Mouse (Mus musculus): Measurements from ENCODE around the gene Fbln2. TPM values are rescaled to one million over a fixed set of nuclear protein-coding genes. Genes with fewer than 3 reads are reported as not detected.
A peak's percentile ranks its signal among the peaks of the same experiment; 100 is the strongest.

Gene Fbln2
- polyA plus RNA-seq, 2 experiments from 2014 or later, result 0.48 TPM; not detected in 1

DNA sequence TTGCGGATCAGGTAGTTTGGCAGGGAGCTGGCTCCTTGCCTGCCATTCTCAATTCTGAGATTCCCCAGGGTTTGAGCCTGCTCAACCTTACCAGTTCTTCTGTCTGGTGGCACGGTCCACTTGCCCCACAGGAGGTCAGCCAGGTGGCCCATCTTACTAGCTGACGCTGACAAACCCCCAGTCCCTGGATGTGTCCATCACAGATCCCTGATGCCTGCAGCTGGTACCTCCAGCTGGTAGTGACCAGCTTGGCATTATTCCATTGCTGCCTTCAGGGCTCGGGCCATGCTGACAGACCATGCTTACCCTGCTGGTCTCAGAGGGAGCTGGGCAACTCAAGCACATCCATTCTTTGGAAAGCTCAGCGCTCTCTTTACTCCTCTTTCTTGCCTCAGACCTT, 18.7 kb downstream of the Fbln2 start:
- no peak for ATAC-seq

DNA sequence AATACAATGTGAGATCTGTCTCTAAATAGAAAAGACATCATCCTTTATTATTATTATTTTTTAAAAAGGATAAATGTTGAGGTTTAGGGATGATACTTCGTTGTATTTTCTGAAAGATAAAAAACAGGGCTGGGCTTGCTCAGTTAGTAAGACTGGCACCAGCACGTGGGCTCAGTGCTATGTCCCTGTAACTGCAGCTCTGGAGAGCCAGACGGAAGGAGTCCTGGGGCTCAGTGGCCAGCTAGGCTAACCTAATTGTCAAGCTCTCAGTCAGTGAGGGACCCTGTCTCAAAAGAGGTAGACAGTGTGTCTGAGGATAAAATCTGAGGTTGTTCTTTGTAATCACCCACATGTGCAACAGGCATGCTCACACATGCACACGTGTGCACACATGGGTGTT, 19.3 kb downstream of the Fbln2 start:
- ATAC-seq, result no peak

DNA sequence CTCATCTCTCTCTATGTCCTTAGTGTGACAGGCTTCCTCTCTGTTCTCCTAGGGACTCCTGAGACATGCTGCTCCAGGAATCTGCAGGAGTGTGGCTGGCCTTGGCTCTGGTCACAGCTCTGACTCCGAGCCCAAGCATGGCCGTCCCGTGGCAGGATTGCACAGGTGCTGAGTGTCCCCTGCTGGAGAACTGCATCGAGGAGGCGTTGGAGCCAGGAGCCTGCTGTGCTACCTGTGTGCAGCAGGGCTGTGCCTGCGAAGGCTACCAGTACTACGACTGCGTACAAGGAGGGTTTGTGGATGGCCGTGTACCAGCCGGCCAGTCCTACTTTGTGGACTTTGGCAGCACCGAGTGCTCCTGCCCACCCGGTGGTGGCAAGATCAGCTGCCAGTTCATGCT, 20.8 kb downstream of the Fbln2 start:
- no peak for ATAC-seq

DNA sequence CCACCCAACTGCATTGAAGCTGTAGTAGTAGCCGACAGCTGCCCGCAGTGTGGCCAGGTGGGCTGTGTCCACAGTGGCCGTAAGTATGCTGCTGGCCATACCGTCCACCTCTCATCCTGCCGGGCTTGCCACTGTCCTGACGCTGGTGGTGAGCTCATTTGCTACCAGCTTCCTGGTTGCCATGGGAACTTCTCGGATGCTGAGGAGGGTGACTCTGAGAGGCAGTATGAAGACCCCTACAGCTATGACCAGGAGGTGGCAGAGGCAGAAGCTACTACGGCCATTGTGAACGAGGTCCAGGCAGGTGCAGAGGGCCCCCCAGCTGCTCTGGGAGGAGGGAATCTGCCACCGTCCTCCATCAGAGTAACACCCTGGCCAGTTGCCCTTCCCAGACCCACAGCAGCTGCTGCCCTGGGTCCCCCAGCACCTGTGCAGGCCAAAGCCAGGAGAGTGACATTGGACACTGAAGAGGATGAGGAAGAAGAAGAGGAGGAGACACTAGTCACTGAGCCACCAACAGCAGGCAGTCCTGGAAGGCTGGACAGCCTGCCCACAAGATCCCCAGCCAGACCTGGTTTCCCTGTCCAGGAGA, 21.3 kb downstream of the Fbln2 start:
- no peak for ATAC-seq

DNA sequence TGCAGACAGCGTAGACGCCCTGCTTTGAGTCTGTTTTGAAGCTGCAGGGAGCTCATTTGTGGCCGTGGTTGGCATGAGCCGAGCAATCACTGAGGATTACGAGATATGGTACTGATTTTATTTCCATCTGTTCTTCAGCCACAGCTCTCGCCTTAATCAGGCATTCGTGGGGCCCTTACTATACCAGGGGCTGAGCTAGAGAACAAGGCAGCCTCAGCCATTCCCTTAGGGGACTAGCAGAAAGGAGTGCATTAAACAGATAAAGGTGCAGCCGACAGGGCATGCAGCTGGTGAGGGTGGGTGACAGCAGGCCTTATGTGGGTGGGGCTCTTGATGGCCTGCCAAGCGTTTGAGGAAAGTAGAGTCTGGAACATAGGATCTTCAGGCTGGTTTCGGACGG, 23.8 kb downstream of the Fbln2 start:
- ATAC-seq, result no peak

DNA sequence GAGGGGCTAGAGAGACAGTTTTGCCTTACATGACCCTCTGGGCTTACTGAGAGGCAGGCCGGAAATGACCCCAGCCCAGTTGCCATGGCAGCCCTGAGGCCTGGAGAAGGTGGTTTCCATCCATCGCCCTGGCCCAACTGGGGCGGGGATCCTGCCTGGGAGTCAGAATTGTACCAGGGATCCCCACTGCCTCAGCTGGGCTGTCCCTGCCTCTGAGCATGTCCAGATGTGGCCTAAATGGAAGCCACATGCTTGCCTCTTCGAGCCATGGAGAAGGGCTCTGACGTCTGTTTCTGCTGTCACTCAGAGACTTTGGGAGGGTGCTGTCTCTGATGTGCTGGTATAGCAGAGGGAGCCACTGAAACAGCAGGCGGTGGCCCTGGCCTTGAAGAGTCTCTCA, 24.2 kb downstream of the Fbln2 start:
- no peak for ATAC-seq

DNA sequence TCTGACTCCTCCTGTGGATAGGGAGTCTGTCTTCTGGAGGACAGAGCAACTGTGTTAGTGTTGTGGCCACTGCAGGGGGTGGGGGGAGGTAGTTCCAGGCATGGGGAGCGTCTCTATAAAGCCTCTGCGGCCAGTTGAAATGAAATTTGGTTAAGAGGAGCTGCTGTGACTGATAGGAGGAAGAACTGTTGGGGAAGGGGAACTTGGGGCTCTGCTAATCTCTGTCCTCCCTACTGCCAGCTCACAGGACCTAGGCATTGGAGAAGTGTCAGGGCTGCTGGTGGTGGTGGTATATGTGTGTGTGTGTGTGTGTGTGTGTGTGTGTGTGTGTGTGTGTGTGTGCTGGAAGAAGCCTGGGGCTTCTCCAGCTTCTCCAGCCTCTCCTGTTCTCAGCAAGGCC, 25.0 kb downstream of the Fbln2 start:
- no peak for ATAC-seq

DNA sequence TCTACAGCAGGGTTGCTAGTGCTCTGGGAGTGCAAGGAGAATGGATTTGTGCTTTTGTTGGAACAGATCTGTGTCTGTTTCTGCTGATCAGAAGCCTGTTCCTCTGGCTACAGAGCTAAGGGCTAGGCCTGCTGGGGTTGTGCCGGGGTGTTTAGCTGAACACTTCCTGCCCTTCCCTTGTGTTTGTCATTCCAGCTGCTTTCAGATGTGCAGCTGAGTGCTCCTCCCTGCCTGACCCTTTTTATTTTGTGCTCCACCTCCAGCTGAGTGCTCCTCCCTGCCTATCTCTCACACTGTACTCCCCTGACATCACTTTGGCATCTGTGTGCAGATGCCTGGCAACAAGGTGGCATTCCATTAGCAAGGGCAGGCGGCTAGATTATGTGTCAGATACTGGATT, 28.3 kb downstream of the Fbln2 start:
- no peak for ATAC-seq

DNA sequence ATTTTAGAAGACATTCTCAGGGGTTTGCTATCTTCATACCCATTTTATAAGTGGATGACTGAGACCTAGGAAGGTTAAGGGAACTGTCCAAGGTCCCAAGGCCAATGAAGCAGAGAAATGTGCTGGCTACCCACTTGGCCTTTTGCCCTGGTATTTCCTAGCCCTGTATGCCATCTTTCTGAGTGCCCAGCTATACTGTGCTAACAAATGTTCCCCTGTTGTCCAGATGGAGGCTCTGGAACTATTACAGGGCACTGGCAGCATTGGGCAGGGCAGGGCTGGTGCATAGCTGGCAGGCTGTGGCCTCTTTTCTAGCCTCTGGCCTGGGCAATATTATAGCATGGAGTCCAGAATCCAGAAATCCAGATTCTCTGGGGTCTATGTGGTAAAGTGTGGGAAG, 28.7 kb downstream of the Fbln2 start:
- ATAC-seq, result no peak

DNA sequence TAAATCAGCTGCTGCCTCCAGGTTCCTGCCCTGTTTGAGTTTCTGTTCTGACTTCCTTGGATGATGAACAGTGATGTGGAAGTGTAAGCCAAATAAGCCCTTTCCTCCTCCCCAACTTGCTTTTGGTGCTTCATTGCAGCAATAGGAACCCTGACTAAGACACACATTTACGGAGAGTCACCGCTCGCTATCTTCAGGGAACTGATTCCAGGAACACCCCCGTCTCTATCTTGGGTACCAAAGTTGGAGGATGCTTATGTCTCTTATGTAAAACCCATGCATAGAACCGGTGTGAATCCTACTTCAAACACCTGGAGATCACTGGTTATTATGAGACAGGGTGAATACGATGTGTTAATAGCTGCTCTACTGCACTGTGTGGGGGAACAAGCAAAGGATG, 31.1 kb downstream of the Fbln2 start:
- ATAC-seq, result no peak

DNA sequence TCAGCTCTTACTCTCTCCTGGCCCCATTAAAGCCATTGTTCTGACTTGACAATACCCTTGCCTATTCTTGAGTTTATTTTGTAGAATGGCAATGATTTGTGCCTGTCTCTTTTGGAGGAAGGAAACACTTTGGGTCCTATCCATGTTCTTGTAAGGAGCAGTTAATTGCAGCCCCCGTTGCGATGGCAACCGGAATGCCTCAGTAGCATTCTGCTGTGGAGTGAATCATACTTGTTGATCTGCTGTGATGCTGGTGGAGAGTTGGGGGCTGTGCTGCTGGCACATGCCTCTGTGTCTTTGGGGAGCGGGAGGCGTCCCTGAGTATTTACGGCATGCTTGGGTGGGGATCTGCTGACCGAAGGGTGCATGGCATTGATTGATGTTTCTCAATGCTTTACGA, 32.1 kb downstream of the Fbln2 start:
- ATAC-seq, result no peak

DNA sequence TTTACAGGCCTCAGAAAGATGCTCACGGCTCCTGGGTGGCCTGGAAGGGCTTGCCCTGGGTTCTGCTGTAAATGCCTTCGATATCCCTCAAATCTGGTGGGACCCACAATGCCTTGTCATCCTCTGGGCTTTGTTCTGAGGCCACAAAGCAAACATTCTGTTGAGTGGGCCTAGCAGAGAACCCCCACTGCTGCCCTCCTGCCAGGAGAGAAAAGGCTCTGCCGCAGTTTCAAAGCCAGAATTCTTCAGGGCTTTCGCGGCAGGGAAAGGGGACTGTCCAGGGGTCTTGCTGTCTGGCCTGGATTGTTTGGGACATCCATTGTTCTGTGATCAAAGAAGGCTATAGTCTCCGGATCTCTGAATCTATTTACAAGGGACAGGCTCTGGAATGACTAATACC, 33.1 kb downstream of the Fbln2 start:
- ATAC-seq, result no peak

DNA sequence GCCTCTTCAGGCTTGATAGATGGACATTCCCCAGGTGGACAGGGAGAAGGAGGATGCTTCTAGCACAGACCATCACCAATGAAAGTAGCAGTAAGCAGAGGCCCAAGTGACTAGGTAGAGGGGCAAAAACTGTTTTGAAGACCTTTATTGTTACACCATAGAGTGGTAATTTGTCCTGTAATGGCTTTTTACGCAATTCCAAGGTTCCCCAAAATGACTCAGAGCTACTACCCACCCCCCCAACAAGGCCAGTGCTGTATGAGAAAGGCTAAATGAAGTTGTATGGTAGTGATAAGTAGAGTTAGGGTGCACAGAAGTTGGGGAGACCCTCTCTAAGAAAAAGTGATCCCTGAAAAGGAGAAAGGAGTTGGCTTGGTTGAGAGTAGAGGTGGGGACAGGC, 35.1 kb downstream of the Fbln2 start:
- no peak for ATAC-seq

DNA sequence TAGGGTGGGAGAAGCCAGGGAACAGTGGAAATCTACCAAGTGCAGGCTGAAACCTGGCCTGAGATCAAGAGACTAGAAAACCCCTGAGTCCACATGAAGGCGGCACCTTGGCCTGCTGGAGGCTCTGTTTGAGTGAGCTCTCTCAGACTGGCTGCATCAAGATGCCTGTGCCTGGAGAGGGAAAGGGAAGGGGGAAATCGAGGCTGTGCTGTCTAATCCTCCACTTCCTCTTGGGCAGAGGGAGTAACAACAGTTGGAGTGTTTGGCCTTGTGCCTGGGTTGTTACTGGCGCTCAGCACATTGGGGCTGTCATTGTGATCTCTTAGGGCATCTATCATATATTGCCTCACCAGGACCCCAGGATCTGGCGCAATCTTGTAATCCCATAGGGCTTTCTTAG, 36.4 kb downstream of the Fbln2 start:
- no peak for ATAC-seq

DNA sequence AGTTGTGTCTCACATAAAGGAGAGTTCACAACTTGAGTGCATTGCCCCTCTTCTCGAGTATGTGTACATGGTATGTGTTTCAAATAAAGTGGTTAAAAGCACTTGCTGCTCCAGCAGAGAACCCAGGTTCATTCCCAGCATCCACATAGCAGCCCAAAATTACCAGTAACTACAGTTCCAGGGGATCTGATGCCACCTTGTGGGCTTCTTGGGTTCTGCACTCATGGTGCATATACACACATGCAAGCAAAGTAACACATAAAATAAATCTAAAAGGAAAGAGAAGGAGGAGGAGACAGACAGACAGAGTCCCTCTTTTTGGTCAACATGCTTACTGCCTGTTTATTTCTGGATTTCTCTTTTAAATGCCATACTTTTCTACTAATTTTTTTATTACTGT, 37.5 kb downstream of the Fbln2 start:
- no peak for ATAC-seq

DNA sequence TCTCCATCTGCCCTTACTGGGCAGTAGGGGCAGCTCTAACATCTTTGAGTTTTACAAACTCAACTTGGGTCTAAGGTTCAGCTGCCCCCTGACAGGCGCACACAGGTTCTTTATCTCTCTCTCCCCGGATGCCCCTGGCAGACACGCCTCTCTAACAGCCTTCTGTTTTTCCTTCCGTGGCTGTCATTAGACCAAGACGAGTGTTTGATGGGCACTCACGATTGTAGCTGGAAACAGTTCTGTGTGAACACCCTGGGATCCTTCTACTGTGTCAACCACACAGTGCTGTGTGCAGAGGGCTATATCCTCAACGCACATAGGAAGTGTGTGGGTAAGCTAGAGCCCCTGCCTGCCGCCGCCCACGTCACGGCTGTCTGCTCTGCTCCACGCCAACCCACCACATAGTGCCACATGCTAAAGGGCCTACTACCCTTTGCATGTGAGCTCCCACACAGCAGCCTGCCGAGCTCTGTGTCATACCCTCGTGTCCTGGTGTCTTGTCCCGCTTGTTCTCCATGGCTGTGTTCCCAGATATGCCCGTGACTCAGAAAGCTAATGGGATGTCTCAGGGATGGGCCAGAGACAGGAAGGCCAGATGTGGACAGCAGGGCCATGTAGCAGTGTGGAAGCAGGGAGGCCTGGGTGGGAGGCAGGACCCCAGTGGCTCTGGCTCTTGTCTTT, 47.3 kb downstream of the Fbln2 start:
- no peak for ATAC-seq

DNA sequence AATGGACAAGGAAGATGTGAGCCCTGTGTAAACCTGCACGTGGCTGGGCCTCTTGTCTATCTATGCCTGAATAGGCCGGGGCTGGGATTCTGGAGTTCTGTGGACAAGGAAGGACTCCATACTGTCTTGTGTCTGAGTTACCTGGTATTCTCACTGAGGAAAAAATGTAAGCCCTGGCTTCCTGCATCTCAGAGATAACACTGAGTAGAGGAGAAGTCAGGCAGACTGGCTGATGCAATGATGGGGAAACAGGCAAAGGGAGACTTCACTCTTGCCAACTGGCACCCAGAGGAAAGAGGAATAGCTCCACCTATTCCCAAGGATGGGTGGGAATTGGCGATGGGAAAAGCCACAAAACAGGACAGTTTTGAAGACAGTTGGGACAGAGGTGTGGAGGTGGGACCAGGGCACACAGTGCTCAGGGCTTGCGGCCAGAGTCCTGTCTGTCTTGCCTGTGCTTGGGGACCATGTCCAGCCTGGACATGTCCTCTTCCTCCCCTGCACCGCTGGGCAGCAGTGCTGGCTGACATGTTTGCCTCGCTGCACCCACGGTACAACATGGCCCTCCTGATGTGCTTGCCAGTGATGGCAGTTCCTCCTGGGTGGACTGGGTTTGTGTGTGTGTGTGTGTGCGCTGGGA, 48.2 kb downstream of the Fbln2 start:
- no peak for ATAC-seq

DNA sequence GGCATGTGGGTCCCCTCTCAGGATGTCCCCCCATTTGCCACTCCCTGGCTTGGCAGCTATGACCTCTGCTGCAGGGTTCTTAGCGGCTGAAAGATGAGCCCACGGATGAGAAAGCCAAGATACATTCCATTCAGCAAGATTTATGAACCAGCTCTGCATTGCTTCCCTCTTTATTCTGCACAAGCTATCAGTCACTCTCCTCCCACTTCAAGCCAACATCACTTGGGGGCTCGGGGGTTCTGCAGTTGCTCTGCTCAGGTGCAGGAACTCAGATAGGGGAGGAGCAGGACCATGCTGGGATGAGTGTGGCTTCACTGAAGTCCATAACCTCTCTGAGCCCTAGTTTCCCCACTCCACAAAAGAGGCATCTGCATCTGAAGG, 48.7 kb downstream of the Fbln2 start:
- no peak for ATAC-seq

DNA sequence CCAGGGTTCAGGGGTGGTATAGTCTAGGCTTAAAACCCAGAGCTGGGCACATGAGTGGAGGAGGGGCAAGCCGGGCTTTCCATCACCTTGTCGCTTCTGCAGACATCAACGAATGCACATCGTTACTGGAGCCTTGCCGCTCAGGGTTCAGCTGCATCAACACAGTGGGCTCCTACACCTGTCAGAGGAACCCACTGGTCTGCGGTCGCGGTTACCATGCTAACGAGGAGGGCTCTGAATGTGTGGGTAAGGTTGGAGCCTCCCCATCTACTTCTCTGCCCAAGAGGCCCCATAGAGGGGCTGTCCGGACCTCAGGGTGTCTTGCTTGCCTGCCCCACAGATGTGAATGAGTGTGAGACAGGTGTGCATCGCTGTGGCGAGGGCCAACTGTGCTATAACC, 53.4 kb downstream of the Fbln2 start:
- ATAC-seq, result no peak

DNA sequence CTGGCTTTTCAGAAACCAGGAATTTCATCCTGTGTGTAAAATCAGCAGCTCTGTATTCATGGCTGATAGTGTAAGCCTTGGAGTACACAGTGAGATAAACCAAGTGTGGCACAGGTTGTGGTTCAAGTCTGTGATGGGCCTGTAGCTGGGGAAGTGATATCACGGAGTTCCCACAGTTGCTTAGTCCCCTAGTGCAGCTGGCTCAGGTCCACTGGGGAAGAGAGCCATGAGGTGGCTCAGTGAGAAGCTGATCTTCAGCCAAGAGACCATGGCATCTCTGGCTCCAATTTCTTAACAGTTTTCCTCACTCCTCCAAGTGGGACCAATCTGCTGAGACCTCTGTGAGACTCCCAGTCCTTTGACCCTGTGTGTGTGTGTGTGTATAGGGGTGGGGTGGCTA, 54.4 kb downstream of the Fbln2 start:
- ATAC-seq, result no peak

DNA sequence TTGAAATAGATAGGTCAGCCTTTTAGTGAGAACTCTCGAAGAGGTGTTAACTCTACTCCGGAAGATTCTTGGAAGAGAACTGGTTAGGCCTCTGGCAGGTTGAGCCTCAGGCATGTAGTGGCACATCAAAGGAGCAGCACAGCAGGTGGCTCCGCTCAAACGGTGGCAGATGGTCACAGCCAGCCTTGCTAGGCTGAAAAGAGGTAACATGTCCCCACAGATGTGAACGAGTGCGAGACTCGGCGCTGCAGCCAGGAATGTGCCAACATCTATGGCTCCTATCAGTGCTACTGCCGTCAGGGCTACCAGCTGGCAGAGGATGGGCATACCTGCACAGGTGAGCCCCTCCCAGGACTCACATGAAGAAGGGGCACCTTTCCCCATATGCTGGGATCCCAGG, 56.1 kb downstream of the Fbln2 start:
- no peak for ATAC-seq

DNA sequence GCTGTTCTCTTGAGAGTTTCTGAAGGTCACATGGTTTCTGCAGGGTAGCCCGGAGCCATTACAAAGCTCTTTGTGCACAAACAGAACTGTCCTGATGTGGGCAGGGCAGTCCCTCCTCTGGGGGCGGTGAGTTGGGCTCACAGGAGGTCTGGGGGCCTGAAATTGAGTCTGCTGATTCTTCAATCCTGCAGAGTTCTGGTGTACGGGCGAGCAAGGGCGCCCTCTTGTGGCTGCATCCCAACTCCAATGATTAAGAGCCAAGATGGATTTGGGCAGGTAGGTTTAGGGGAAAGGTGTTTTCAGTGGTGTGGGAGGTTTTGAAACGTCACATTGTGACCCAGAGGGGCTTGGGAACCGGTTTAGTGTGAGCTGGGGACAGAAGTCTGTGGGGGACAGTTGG, 65.3 kb downstream of the Fbln2 start:
- ATAC-seq, result no peak

DNA sequence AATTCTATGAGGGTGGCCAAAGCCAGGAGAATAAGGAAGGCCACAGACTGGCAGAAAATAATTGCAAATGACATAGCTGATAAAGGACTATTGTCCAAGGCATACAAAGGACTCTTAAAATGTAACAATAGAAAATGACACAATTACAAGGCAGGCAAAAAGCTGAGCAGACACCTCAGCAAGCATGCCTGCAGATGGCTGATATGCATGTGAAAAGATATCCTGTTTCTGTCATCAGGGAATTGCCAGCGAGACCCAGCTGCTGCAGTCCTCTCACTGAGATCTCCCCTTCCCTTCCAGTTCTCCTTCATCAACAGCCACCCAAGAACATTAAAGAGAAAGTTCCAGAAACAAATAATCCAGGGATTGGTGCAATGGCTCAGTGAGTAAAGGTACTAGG, 66.0 kb downstream of the Fbln2 start:
- ATAC-seq, result no peak

DNA sequence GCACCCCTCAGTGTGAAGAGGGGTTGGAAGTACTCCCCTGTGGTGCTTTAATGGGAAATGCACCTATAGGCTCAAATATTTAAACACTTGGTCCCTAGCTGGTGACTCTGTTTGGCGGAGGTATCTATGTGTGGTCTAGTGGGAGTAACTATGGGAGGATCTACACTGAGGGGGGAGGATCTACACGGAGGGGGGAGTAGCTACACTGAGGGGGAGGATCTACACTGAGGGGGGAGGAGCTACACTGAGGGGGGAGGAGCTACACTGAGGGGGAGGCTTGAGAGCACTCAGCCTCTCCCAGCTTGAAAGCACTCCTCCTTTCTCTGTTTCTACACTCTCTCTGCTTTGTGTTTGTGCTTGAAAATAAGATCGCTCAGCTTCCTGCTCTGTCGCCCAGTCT, 67.2 kb downstream of the Fbln2 start:
- no peak for ATAC-seq

DNA sequence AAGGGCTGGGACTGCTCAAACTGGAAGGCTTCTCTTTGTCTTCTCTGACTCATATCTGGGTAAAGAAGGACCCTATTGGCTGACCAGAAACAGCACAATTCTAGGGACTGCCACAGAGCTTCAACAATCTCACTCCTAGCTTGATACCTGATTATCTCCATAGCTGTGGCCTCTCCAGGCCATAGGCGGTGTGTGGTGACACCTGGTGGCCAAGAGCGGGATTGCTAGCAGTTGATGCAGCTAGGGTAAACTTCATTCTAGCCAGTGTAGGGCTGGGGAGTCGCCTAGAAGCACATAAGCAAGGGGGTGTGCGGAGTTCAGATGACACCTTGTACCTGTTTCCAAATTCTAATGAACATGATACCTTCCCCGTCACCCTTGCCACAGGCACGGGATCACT, 69.0 kb downstream of the Fbln2 start:
- peak; percentile 40 for ATAC-seq
